Mouse (Mus musculus) megakaryocyte, embryonic 14.5 days (primary cell): ENCODE results near the gene Mrpl35. TPM values are rescaled to one million over a fixed set of nuclear protein-coding genes. Genes with fewer than 3 reads are reported as not detected.
A peak's percentile ranks its signal among the peaks of the same experiment; 100 is the strongest.

Experiments used
- H3K27me3 ChIP-seq: replicated peaks from 2 replicates; pipeline ENCODE3; 2012; ENCODE audit warnings: inconsistent platforms
- H3K36me3 ChIP-seq: replicated peaks from 2 replicates; pipeline ENCODE3; 2012; ENCODE audit warnings: low read length, inconsistent platforms, mixed read lengths
- H3K4me1 ChIP-seq: 2 replicates; pipeline ENCODE4 v1.6.1; 2012; ENCODE audit warnings: inconsistent platforms
- H3K4me3 ChIP-seq: replicated peaks from 2 replicates; pipeline ENCODE3; 2012; ENCODE audit warnings: moderate library complexity, mild to moderate bottlenecking, inconsistent platforms
- H3K9me3 ChIP-seq: 2 replicates; pipeline ENCODE4 v1.6.1; 2012; ENCODE audit warnings: inconsistent platforms
- FLI1 ChIP-seq: IDR thresholded peaks from 2 replicates; pipeline ENCODE4 v1.6.1; 2012; ENCODE audit warnings: low read length, inconsistent platforms, mixed read lengths
- GATA1 ChIP-seq: IDR thresholded peaks from 3 replicates; pipeline ENCODE4 v1.6.1; 2012; ENCODE audit warnings: mixed read lengths, low read length, inconsistent platforms, borderline replicate concordance
- polyA plus RNA-seq: library from polyadenylated mRNA; stranded (reverse); fragments of >175 nt; gene quantifications from 2 replicates; pipeline ENCODE4 v1.2.3, GENCODE M21; 2012; ENCODE audit warnings: low replicate concordance; ENCODE audit not compliant: insufficient read depth

Gene Mrpl35
- polyA plus RNA-seq, 1 experiment = 1.00 TPM

- H3K36me3 ChIP-seq = no peaks in the 10 kb centered on the region
- no peaks in the 10 kb centered on the region; the same call in 1 of the 2 replicates for H3K9me3 ChIP-seq
- peaks cover 28% of the 10 kb centered on the region for H3K27me3 ChIP-seq
- peaks cover 67% of the 10 kb centered on the region for H3K4me1 ChIP-seq
- TF ChIP-seq FLI1 (no peak), GATA1 (no peak)
- peak overlapping the region; percentile 72 for H3K4me3 ChIP-seq
Measured at GRCm38 (mm10) chr6:71801714-71802094, 25.1 kb downstream of the Mrpl35 start.

DNA sequence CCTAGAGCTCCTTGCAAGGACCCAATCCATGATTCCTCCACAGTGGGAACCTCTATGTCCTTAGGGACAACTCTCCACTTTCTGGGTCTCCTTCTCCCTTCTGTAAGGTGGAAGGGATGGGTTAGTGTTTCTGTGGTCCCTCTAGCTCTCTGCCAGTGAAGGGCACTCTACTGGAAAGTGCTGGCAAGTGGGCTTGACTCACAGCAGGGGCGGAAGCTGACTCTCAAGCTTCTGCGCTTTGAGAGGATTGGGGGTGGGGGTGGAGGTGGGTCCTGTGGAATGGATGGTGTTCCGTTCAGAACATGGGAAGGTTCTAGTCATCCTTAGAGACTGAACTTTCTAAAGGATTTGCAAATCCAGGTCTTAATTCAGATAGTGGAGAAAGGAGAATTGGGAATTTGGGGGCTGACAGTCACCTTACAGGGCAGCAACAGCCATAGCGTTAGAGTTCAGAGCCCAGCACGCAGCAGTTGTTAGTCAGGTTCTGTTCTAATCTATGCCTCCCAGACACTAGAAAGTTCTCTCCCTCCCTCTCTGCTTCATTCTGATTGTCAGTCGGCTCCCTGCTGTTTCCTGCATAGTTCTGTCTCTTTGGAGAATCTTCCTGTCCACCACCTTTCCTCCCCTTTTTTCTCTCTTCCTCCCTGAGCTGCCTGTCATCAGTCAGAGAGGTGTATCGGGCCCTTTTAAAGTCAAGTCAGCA lies 25.6 kb downstream of the Mrpl35 start:
- Histone ChIP-seq H3K4me3 (peak overlapping the region; percentile 4), H3K27me3 (peaks cover 30% of the 10 kb centered on the region), H3K4me1 (peaks cover 61% of the 10 kb centered on the region), H3K9me3 (no peaks in the 10 kb centered on the region; the same call in 1 of the 2 replicates), H3K36me3 (no peaks in the 10 kb centered on the region)
- TF ChIP-seq FLI1 = no peak
- no peak for TF ChIP-seq GATA1

DNA sequence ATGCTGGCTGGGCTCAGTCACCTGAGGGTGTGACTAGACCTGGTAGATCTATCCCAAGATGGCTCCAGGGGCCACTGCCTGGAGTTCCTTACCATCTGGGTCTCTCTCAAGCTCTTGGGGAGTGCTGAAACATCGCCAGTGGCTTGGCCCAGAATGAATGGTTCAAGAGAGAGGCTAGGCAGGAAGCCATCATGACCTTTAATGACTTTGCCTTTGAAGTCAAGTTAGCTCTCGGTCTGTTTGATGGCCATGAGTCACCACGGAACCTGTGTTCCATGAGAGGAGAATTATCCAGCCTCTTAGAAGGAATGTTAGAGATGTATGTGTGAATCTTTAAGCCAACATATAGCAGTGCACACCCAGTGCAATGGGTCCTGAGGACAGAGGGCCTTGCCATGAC lies 27.4 kb downstream of the Mrpl35 start:
- no peaks in the 10 kb centered on the region; the same call in 1 of the 2 replicates for H3K9me3 ChIP-seq
- H3K4me3 ChIP-seq = no peak overlapping the region
- H3K27me3 ChIP-seq = peaks cover 37% of the 10 kb centered on the region
- TF ChIP-seq GATA1 = no peak
- TF ChIP-seq FLI1 = no peak
- no peaks in the 10 kb centered on the region for H3K36me3 ChIP-seq
- H3K4me1 ChIP-seq = peaks cover 44% of the 10 kb centered on the region

GRCm38 (mm10) chr6:71791771-71792170 lies 35.0 kb downstream of the Mrpl35 start:
- peaks cover 43% of the 10 kb centered on the region for H3K27me3 ChIP-seq
- TF ChIP-seq GATA1 = no peak
- TF ChIP-seq FLI1 = no peak
- H3K36me3 ChIP-seq = no peaks in the 10 kb centered on the region
- peaks cover 9% of the 10 kb centered on the region for H3K4me1 ChIP-seq
- H3K9me3 ChIP-seq = no peaks in the 10 kb centered on the region
- no peak overlapping the region for H3K4me3 ChIP-seq

DNA sequence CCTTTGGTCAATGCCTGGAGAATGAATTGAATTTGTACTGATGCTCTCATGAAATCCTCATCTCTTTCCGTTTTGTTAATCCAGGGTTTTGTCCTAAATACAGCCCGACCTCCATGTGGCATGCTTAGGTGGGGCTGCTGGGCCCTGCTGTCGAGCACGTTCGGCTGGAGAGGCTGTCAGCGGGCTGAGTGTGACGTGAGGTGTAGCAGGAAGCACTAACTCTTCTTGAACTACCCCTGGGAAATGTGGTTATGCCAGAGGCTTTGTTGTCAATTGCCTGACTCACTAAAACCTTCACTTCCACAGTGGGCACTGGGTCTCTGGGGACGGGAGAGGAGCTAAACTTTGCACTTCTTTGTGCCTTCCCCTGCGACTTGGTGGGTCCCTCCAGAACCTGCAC lies 38.4 kb downstream of the Mrpl35 start:
- H3K27me3 ChIP-seq = peaks cover 33% of the 10 kb centered on the region
- H3K9me3 ChIP-seq = peaks cover 8% of the 10 kb centered on the region
- H3K36me3 ChIP-seq = no peaks in the 10 kb centered on the region
- H3K4me1 ChIP-seq = peaks cover 12% of the 10 kb centered on the region
- no peak overlapping the region for H3K4me3 ChIP-seq
- TF ChIP-seq FLI1 (no peak), GATA1 (no peak)

DNA sequence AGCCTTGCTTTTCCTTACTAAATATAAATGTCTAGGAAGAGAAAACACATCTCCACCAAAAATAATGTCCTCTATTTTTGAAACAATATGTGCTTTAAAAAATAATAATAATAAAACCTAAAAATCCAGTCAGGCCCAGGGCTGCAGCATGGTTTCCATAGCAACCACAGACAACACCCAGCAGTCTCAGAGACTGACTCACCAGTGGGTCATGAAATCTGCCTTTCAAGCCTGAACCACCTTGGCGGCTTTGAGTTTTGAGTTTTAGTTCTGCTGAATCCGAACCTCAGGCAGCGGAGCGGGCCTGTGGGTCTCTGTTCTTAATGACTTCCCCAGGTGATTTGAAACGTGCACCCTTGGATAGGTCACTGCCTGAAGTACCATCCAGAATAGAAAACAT lies 43.6 kb downstream of the Mrpl35 start:
- Histone ChIP-seq H3K4me3 (no peak overlapping the region), H3K36me3 (no peaks in the 10 kb centered on the region), H3K27me3 (peaks cover 20% of the 10 kb centered on the region), H3K4me1 (peaks cover 9% of the 10 kb centered on the region), H3K9me3 (peaks cover 9% of the 10 kb centered on the region)
- TF ChIP-seq FLI1 = no peak
- TF ChIP-seq GATA1 = no peak

- peaks cover 9% of the 10 kb centered on the region for H3K9me3 ChIP-seq
- peaks cover 12% of the 10 kb centered on the region for H3K27me3 ChIP-seq
- H3K36me3 ChIP-seq = no peaks in the 10 kb centered on the region
- no peak overlapping the region for H3K4me3 ChIP-seq
- H3K4me1 ChIP-seq = no peaks in the 10 kb centered on the region; the same call in 1 of the 2 replicates
- TF ChIP-seq FLI1 (no peak), GATA1 (no peak)
Measured at GRCm38 (mm10) chr6:71780431-71780830, 46.3 kb downstream of the Mrpl35 start.

DNA sequence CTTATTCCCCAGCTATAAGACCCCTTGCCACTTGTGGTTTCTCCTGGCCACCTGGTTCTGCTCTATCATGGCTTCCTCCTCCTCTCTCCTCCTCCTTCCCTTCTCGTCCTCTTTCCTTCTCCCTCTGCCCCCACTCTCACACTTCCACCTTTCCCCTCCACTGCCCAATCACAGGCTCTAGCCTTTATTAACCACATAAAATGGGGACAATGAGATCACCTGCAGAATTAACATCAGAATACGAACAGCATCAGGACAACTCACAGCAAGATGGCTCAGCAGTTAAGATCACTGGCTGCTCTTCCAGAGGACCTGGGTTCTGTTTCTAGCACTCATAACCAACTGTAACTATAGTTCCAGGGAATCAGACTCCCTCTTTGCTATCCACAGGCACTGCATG lies 46.9 kb downstream of the Mrpl35 start:
- H3K4me3 ChIP-seq = no peak overlapping the region
- no peaks in the 10 kb centered on the region for H3K36me3 ChIP-seq
- TF ChIP-seq FLI1 (no peak), GATA1 (no peak)
- H3K4me1 ChIP-seq = no peaks in the 10 kb centered on the region; the same call in 1 of the 2 replicates
- peaks cover 9% of the 10 kb centered on the region for H3K9me3 ChIP-seq
- H3K27me3 ChIP-seq = peaks cover 12% of the 10 kb centered on the region

DNA sequence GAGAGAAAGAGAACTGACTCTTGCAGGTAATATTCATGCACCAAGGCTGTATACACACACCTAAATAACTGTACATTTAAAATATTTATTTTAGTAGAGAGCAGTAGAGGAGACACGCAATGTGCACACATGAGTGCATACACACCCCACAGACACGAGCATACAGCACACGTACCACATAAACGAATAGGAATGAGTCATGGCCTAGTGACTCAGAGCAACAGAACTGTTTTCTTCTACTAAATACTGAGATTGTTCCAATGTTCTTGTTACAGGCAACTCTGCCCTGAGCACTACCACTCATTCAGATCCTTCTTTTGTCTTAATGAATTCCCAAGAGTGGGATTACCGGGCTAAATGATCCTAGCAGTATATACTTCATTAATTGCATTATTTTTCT lies 48.8 kb downstream of the Mrpl35 start:
- Histone ChIP-seq H3K4me3 (no peak overlapping the region), H3K27me3 (peaks cover 8% of the 10 kb centered on the region), H3K9me3 (no peaks in the 10 kb centered on the region), H3K36me3 (no peaks in the 10 kb centered on the region), H3K4me1 (no peaks in the 10 kb centered on the region; the same call in 1 of the 2 replicates)
- no peak for TF ChIP-seq GATA1
- TF ChIP-seq FLI1 = no peak

- Histone ChIP-seq H3K36me3 (no peaks in the 10 kb centered on the region), H3K4me1 (peaks cover 3% of the 10 kb centered on the region), H3K4me3 (peak overlapping the region; percentile 38), H3K27me3 (peaks cover 7% of the 10 kb centered on the region), H3K9me3 (peaks cover 9% of the 10 kb centered on the region)
- TF ChIP-seq FLI1 (no peak), GATA1 (no peak)
Measured at GRCm38 (mm10) chr6:71772636-71773208, 54.0 kb downstream of the Mrpl35 start.

- H3K4me3 ChIP-seq = no peak overlapping the region
- peaks cover 5% of the 10 kb centered on the region for H3K4me1 ChIP-seq
- TF ChIP-seq GATA1 (no peak), FLI1 (no peak)
- H3K9me3 ChIP-seq = peaks cover 9% of the 10 kb centered on the region
- H3K36me3 ChIP-seq = no peaks in the 10 kb centered on the region
- H3K27me3 ChIP-seq = peaks cover 10% of the 10 kb centered on the region
Measured at GRCm38 (mm10) chr6:71772156-71772555, 54.6 kb downstream of the Mrpl35 start.
